In the genomic region with DNA sequence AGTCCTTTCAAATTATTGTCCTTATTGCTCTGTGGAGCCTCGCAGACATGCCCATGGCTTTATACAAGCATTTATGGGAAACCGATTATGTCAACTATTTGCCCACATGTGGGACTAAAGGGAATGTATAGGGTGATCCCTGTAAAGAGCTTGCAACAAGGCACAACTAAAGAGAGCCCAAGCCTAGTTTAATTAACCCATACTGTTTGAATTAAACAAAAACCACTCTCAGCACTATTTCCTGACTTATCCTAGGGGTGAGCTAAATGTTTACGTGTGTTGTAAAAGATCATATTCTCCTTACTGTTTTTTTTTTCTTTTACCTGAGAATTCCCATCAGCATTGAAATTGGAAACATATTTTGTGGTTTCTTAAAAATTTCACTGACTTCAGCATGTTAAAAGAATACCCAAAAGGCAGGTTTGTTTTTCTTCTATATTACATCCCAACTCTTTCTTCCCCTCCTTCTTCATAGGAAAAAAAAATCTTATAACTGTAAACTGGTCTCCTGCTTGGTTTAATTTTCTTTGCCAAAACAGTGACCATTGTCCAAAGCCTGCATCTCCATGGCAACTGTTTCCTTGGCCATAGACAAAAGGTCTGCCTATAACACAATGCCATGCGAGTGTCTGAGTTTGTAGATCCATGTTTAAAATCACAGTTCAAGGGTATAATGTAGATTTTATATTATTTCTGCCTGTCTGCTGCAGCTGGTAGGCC, we compare ENCODE assay signal across 11 mouse cellular contexts.
A peak's percentile ranks its signal among the peaks of the same experiment; 100 is the strongest.
DNase-seq lines count a peak whose midpoint lies in the region; ATAC-seq lines count a peak whose summit lies in the region.
"Had no signal": no experiment of that assay in that cellular context is flagged by ENCODE, and none has a peak within 500 bp of the region (broad histone marks: within the 10 kb centered on the region; RNA-seq: fewer than 3 reads in every experiment).

No protein-coding gene starts in this region.

- H3K9me3 ChIP-seq in forebrain, embryonic 12.5 days: no peaks in the 10 kb centered on the region
- no peaks in the 10 kb centered on the region for H3K9me3 ChIP-seq in limb, embryonic 10.5 days (replicated peaks)
- no peaks in the 10 kb centered on the region for H3K9me3 ChIP-seq in midbrain, embryonic 16.5 days (replicated peaks; ENCODE audit: control insufficient read depth, low read length, poor library complexity, severe bottlenecking)

- 16% methylated on average over 4 of the region's 4 CpGs for WGBS in forebrain, embryonic 12.5 days
- WGBS in limb, embryonic 10.5 days: 61% methylated on average over 4 of the region's 4 CpGs
- WGBS in midbrain, embryonic 16.5 days: 34% methylated on average over 4 of the region's 4 CpGs

- H3K4me2 ChIP-seq in forebrain, embryonic 12.5 days: peak overlapping the region; percentile 22
- no peak overlapping the region for H3K4me2 ChIP-seq in midbrain, embryonic 16.5 days (ENCODE audit: low read length)

- peak overlapping the region; percentile 46; the same call in 1 of the 2 replicates for H3K27ac ChIP-seq in forebrain, embryonic 12.5 days
- H3K27ac ChIP-seq in limb, embryonic 10.5 days: peak overlapping the region; percentile 56
- peak overlapping the region; percentile 60; the same call in 1 of the 2 replicates for H3K27ac ChIP-seq in midbrain, embryonic 16.5 days (ENCODE audit: low read length)
- H3K27ac ChIP-seq: liver, embryonic 14.5 days had no signal

- H3K4me3 ChIP-seq in forebrain, embryonic 12.5 days (replicated peaks): no peak overlapping the region
- no peak overlapping the region for H3K4me3 ChIP-seq in limb, embryonic 10.5 days
- H3K4me3 ChIP-seq in midbrain, embryonic 16.5 days (ENCODE audit: low read depth, low read length): no peak overlapping the region

- no peak overlapping the region for H3K9ac ChIP-seq in forebrain, embryonic 12.5 days
- no peak overlapping the region for H3K9ac ChIP-seq in midbrain, embryonic 16.5 days (ENCODE audit: low read depth, low read length)
- H3K9ac ChIP-seq: liver, embryonic 14.5 days had no signal

- H3K4me1 ChIP-seq in forebrain, embryonic 12.5 days: peaks cover 27% of the 10 kb centered on the region
- peaks cover 32% of the 10 kb centered on the region for H3K4me1 ChIP-seq in limb, embryonic 10.5 days
- 0 out of 2 replicates have a peak, but pooled peaks cover 2% of the 10 kb centered on the region for H3K4me1 ChIP-seq in midbrain, embryonic 16.5 days (ENCODE audit: control insufficient read depth, insufficient read depth, low read length)

- peak; percentile 54; the same call in 1 of the 2 replicates for ATAC-seq in forebrain, embryonic 12.5 days (ENCODE audit: low FRiP score)
- peak; percentile 71; the same call in 1 of the 2 replicates for ATAC-seq in midbrain, embryonic 16.5 days

- H3K27me3 ChIP-seq in forebrain, embryonic 12.5 days: no peaks in the 10 kb centered on the region
- H3K27me3 ChIP-seq in limb, embryonic 10.5 days (ENCODE audit: low read depth, poor library complexity, severe bottlenecking): no peaks in the 10 kb centered on the region
- H3K27me3 ChIP-seq in midbrain, embryonic 16.5 days (ENCODE audit: control insufficient read depth, insufficient read depth, low read depth, low read length): no peaks in the 10 kb centered on the region

- no peaks in the 10 kb centered on the region for H3K36me3 ChIP-seq in forebrain, embryonic 12.5 days (replicated peaks)
- H3K36me3 ChIP-seq in limb, embryonic 10.5 days: no peaks in the 10 kb centered on the region
- H3K36me3 ChIP-seq in midbrain, embryonic 16.5 days (ENCODE audit: control insufficient read depth, insufficient read depth, low read length): no peaks in the 10 kb centered on the region

- peak; percentile 8 to 18 for DNase-seq in cerebellum, postnatal 10 days
- DNase-seq in cerebellum, postnatal 4 days (ENCODE audit: low spot score in 2 of 2): no peak
- no peak for DNase-seq in limb, embryonic 10.5 days (ENCODE audit: low spot score)
- DNase-seq in adrenal gland, postnatal 4 days (ENCODE audit: low spot score in 2 of 2): no peak
- DNase-seq in spleen, adult 18-20 months: no peak
- no peak for DNase-seq in urinary bladder, postnatal 14 days (ENCODE audit: low spot score)
- DNase-seq: adrenal gland, postnatal 10 days; kidney, postnatal 36 days had no signal

Comparison
In these comparisons a context has a peak if more than half of its experiments do, and no peak if none do; other contexts are left out.
1. DNase-seq: peak in cerebellum, postnatal 10 days (2 of 2); none in cerebellum, postnatal 4 days (0 of 2), limb, embryonic 10.5 days (single experiment), adrenal gland, postnatal 4 days (0 of 2), spleen, adult 18-20 months (0 of 2) and urinary bladder, postnatal 14 days (single experiment).
2. Peak in every context shown above with its lines, with median percentiles within 50 percentile points of each other: H3K27ac ChIP-seq.